Mouse (Mus musculus) right cerebral cortex, postnatal 10 days (tissue): ENCODE measurements around the gene Prl8a9.

Source experiments
- DNase-seq, 2 experiments: peaks; one replicate each; pipeline ENCODE4 v3.0.0; 2021; ENCODE audit warnings: low spot score in 2 of 2

The Prl8a9 gene

DNA sequence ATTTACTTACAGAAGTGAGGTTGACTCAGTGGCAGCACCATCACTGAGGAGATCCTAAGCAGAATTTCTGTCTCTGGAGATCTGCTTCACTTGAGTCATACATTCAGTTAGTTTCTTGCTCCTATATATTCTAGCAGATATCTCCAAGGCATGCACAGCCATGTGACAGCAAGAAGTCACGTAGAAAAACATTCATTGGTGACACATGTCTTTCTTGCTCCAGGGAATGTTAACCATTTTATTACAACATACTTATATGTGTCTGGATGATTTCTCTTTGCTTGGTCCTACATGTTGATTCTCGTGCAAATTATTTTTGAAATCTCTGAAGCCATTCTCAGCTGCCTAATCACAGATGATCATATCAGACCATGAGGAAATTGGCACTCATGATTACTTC is at the start of gene Prl8a9:
Prl8a9 (minus strand) TSS at position 101 of the 400 bp plus-strand sequence.
- DNase-seq = no peak

DNA sequence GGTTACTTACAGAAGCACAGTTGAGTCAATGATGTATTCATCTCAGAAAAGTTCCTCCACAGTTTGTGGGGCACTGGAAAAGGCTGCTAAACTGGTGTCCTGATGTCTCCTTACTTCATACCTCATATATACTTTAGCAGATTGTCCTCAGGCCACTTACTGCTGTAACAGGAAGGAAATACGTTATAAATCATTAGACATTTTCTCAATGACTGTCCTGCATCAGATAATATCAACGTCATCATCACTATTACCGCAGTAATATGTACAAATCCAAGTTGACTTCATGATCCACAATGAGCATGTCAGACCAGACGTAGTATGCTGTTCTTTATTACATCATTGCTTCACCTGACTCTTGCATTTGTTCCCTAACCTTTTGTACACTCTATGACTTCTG is 46.1 kb upstream of the Prl8a9 start, which contains the start of gene Prl7b1:
Prl7b1 (minus strand) TSS at position 101 of the 400 bp plus-strand sequence.
- DNase-seq = no peak

DNA sequence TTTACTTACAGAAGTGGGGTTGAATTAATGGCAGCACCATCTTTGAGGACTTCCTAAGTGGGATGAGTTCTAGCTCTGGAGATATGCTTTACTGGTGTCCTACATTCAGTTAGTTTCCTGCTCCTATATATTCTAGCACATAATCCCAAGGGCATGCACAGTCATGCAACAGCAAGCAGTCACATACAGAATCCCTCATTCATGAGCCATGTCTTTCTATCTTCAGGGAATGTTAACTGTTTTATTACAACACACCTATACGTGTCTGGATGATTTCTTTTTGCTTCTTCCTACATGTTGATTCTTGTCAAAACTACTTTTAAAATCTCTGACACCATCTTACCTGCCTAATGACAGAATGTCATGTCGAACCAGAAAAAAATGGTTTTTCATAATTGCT is 17.7 kb upstream of the Prl8a9 start, which contains the start of gene Prl8a1:
Prl8a1 (minus strand) TSS at position 101 of the 400 bp plus-strand sequence.
- DNase-seq = no peak

DNA sequence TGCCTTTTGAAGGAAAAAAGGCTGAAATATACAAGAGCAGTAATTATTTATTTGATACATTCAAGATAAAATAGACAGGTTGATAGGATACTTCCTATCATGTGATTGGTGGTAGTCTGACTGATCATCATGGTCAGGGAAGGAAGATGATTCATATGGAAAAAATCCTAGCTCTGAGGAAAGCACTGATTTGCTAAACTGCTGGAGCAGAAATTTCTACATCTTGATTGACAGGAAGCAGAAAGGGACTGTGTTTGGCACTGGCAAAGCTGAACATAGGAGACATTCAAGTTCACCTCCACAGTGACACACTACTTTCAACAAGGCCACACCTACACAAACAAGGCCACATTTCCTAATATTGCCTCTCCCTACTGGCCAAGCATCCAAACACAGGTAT is 11.1 kb downstream of the Prl8a9 start:
- DNase-seq = no peak

DNA sequence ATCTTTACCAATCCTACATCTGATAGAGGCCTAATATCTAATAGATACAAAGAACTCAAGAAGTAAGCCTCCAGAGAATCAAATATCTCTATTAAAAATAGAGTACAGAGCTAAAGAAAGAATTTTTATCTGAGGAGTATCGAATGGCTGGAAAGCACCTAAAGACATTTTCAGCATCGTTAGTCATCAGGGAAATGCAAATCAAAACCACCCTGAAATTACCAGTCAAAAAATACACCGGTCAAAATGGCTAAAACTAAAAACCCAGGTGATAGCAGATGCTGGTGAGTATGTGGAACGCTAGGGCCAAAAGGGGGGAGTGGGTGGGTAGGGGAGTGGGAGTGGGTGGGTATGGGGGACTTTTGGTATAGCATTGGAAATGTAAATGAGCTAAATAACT is 41.2 kb downstream of the Prl8a9 start:
- no peak for DNase-seq

DNA sequence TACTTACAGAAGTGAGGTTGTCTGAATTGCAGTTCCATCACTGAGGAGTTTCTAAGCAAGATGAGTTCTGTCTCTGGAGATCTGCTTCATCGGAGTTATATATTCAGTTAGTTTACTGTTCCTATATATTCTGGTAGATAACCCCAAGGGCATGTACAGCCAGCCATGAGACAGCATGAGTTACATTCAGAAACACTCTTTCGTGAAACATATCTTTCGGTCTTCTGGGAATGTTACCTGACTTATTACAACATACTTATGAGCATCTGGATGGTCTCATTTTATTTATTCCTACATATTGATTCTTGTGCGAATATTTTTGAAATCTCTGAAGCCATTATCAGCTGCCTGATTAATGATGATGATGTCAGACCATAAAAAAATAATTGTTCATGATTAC is 51.3 kb downstream of the Prl8a9 start, which contains the start of gene Prl8a8:
Prl8a8 (minus strand) TSS at position 101 of the 400 bp plus-strand sequence.
- DNase-seq = no peak
